Mouse (Mus musculus): ENCODE results near the gene Moxd1. TPM values are rescaled to one million over a fixed set of nuclear protein-coding genes. Genes with fewer than 3 reads are reported as not detected.

Moxd1 gene
- total RNA-seq, 2 experiments from 2014 or later, result 0.89 to 3.1 TPM

Other genes starting within 250 kb of the Moxd1 start
- not detected for gene Taar6, start 237.9 kb upstream of the Moxd1 start, total RNA-seq (2021)
- gene Taar7a, start 230.0 kb upstream of the Moxd1 start, total RNA-seq (2021), result not detected
- not detected for gene Taar7b, start 223.6 kb upstream of the Moxd1 start, total RNA-seq (2021)
- not detected for gene Taar7d, start 196.3 kb upstream of the Moxd1 start, total RNA-seq (2021)
- gene Taar7e, start 185.9 kb upstream of the Moxd1 start, total RNA-seq (2021), result not detected
- gene Taar7f, start 174.0 kb upstream of the Moxd1 start, total RNA-seq (2021), result not detected
- gene Taar8a, start 147.0 kb upstream of the Moxd1 start, total RNA-seq (2021), result not detected
- not detected for gene Taar8b, start 131.2 kb upstream of the Moxd1 start, total RNA-seq (2021)
- gene Taar8c, start 121.6 kb upstream of the Moxd1 start, total RNA-seq (2021), result not detected
- gene Taar9, start 114.0 kb upstream of the Moxd1 start, total RNA-seq (2021), result not detected
- 10 to 100 TPM; 31.8 to 34.9 TPM for gene Stx7, start 74.2 kb upstream of the Moxd1 start, total RNA-seq (2021)